Mouse (Mus musculus): ENCODE measurements around the gene Olfr876.
"Not testable (repeated sequence)": the region's sequence is repeated elsewhere in the genome, so short reads cannot be mapped to it uniquely, and the experiment has no call there.

The Olfr876 gene

DNA sequence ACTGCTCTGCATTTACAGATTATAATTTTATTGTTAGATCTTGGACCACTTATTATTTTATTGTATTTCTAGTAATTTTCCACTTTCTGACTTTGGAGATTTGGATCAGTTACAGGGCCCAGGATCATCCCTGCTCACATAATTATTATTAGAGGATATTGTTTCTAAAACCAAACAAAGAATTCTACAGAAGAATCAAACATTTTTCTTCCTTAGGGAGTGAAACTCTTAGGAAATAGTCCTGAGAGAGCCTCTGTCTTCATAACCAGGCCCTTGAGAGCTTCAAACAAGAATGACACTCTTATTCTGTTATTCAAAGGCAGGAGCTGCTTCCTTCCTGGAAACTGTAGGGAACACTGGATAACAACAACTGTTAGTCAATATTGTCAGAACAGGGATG lies at the start of gene Olfr876:
TSS of gene Olfr876 (plus strand) at position 301 of the 400 bp plus-strand sequence.
- no peak for DNase-seq (ENCODE audit: low spot score)

DNA sequence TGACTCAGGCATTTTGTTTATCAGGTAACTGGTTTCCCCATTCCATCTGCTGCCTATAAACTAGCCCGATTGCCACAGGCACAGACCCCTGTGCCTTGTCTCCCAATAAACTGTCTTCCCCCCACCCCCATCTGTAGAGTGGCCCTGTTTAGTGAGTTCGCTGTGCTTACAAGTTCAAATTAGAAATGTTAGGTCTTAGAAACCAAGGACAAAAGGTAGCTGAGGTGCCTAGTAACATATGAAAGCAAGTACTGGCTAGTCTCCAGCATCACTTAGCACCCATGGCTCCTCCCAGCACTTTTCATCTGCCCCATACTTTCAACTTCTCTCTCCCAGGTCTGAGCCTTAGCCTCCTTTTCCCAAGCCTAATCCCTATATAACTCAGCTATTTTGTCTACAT lies 41.1 kb upstream of the Olfr876 start:
- DNase-seq (ENCODE audit: low spot score) = no peak

DNA sequence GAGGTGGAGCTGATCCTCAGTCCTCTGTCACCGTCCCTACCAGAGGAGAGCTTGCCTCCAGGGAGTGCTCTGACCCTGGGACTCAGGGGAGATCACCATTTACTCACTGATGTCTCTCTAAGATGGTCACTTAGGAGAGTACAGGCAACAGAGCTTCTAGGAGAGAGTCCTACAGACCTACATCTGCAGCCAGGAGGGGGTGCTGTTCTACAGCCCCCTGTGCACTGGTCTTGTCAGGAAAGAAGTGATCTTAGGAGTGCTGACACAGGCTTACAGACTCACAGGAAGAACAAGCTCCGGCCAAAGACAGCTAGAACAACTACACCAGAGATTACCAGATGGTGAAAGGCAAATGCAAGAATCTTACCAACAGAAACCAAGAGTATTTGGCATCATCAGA lies 40.3 kb upstream of the Olfr876 start:
- DNase-seq (ENCODE audit: low spot score) = no peak

DNA sequence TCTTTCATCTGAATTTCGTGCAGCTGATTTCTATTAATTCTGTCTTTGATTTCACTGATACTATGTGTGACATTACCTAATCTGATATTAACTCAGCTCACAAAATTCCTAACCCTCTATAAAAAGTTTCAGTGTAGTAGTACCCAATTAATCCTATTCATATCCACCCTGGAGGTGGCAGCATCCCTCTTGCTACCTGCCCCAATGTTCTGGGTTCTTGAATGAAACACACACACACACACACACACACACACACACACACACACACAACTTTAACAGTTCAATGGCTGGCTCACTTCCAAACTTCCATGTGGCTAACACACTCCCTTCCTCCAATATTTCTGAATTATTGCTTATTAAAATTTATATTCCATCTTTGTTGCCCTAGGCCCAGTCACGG lies 32.2 kb upstream of the Olfr876 start:
- no peak for DNase-seq (ENCODE audit: low spot score)

DNA sequence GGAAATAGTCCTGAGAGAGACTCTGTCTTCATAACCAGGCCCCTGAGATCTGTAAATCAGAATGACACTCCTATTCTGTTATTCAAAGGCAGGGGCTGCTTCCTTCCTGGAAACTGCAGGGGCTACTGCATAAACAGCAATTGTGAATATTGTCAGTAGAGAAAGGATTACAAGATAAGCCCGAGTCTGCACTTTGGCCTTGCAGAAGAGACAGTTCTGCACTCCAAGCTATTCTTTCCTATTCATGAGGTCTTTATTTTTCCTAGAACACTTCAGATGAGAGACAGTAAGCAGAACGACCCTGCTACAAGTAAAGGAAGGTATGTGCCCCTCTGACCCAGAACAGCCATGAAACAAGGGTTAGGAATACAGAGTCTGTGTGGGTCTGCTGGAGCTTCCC lies 31.1 kb upstream of the Olfr876 start, which contains the start of gene Olfr875:
TSS of gene Olfr875 (plus strand) at position 99 of the 400 bp plus-strand sequence.
- DNase-seq (ENCODE audit: low spot score) = no peak

DNA sequence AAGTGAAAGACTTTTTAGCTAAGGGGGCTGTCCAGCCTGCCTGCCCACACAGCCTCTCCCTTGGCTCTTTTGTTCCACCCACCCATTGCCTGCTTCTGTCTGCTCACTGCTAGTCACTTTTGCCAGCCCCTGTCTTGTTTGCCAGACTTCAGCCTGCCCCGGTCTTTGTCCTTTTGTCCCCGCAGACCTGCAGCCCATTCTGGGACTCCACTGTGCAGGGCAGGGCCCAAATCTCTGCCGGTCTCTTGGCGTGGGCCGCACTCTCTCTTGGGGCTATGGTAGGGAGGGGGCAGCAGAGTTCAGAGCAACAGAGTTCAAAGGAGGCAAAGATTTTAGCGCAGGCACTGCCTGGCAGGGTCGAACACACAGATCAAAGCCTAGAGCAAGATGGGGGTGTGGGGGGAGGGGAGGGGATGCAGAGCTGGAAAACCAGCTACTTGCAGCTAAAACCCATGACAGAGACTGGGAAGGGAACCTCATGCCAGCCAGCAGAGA lies 20.0 kb upstream of the Olfr876 start:
- no peak for DNase-seq (ENCODE audit: low spot score)

- not testable (repeated sequence) for DNase-seq (ENCODE audit: low spot score)
These were observed 19.1 kb upstream of the Olfr876 start for GRCm38 (mm10) chr9:37783394-37784387.

- no peak for DNase-seq (ENCODE audit: low spot score)
These were observed 16.4 kb upstream of the Olfr876 start for GRCm38 (mm10) chr9:37786411-37786810.

DNA sequence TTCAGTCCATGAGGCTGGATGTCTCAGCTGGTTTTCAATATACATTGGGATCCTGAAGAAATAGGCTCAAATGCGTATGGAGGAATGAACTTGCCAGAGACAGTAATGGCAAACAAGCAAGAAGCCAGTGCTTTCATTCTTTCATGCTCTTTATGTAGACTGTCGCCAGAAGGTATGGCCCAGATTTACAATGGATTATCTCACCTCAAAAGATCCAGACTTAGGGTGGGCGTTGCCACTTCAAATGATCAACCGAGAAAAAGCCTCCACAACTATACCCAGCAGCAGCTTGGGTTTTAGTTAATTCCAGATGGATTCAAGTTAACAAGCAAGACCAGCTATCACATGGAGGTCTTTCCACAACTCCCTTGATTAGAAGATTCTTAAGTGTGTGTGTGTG lies 776 bp upstream of the Olfr876 start:
- no peak for DNase-seq (ENCODE audit: low spot score)

DNA sequence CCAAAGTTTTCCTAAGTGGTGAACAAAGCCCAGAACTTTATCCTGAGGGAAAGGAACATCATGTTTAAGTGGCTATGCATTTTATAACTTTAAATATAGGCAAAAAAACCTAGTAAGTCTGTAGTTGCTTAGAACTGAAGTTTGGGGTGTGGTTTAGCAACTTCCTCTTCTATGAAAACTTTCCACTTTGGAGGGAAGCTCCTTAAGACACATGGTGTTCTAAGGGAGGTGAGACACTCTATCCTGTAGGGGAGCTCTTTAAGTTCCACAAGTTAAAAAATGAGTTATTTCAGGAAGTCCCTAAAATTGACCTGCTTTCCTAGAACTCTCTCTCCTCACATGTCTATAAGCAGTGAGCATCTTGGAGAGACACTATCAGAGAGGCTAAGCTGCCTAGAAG lies 4.4 kb downstream of the Olfr876 start:
- no peak for DNase-seq (ENCODE audit: low spot score)

DNA sequence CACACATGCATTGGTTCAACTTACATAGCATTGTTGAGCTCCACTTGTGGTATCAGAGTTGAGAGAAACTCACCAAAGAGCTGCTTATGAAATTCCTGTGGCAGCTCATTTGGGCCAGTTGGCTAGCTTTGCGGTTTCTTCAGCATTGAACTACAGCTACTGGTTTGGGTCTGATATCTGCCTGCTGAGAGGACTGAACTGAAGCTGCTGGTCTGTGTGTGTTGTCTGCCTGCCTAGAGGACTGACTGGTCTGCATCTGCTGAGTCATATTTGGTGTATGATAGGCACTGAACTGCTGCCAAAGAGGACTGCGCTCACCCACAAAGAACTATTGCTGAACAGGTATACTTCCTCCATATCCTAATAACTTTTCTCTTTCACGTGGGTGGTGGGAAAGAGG lies 5.6 kb downstream of the Olfr876 start:
- DNase-seq (ENCODE audit: low spot score) = no peak

DNA sequence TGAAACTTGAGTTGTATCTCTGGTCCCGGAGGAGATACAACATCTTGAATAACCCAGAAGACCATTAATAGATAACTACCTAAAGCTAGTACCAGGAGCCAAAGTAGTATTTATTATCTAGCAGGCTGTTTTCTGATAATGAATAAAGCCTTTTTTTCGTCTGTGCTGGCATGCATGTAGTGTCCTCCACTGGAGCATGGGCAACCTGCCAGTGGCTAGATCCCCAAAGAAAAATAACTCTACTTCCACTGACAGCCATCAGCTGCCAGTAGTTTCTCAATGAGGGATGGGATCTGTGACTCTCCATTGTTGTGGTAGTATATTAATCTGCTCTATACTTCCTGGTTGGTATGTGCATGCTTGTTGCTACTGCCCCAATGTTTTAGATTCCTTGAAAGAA lies 6.1 kb downstream of the Olfr876 start:
- DNase-seq (ENCODE audit: low spot score) = no peak

- DNase-seq (ENCODE audit: low spot score) = no peak
These were observed 11.9 kb downstream of the Olfr876 start for GRCm38 (mm10) chr9:37814696-37815095.

DNA sequence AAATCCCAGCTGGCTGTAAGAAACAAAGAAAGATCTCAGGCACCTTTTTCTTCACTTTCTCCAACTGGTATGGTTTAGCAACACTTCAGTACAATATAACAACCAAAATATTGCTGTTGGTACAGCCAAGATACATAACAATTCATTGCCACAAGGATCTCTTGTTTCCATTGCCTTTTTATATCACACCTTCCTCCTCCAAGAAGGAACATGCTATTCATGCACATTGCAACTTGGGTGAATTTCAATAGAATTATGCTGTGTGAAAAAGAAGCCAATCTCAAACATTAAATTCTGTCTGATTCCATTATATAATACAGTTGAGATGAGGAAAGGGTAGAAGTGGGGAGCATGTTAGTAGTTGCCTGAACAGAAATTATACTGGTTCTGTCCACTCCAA lies 27.1 kb downstream of the Olfr876 start:
- DNase-seq (ENCODE audit: low spot score) = no peak

DNA sequence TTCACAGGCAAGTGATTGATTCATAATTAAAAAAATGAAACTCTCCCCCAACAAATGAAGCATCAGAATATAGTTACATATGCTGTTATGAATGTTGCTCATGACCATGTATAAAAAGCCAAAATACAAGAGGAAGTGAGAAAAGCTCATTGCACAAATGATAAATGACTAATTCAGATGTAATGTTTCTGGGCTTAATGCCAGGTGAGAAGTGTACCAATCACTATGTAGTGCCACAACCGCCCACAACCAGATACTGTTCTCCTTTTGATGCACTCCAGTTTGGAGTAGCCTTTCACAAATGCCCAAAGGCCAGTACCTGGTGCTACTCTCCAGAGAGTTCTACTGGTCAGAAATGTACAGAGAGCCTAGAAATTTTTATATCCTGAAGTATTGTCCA lies 30.5 kb downstream of the Olfr876 start:
- DNase-seq (ENCODE audit: low spot score) = no peak

- no peak for DNase-seq (ENCODE audit: low spot score)
These were observed 46.4 kb downstream of the Olfr876 start for GRCm38 (mm10) chr9:37849267-37849666.

DNA sequence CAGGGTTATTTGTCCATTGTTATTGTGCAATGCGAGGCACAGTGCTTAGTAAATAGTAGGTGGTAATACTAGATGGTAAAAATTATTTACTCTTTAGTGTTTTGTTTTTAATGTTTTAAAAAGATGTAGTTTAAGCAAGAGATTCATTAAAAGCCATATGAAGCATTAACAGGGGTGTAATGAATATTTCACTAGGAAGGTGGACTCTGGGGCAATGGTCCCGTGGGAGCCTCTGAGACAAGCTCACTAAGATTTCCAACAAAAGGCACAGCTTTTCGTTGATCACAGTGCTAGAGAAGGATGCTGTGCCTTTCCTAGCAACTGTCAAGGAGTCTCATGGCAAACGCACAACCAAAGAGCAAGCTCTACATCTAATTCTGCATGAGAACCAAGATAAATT lies 51.1 kb downstream of the Olfr876 start, which contains the start of gene Olfr877:
TSS of gene Olfr877 (plus strand) at position 301 of the 400 bp plus-strand sequence.
- DNase-seq (ENCODE audit: low spot score) = no peak

All from spleen, adult 12 weeks (tissue).